Mouse (Mus musculus) natural killer cell, adult 2 months (primary cell): Measurements from ENCODE around the gene Sugp2.

Experiments
- DNase-seq, 2 experiments: peaks; one replicate each; pipeline ENCODE4 v3.0.0; 2022; ENCODE audit warnings: low spot score in 2 of 2

Sugp2 gene

GRCm38 (mm10) chr8:70282603-70283135 is 48.6 kb downstream of the Sugp2 start, which contains the start of gene Homer3:
Gene Homer3, plus strand, starts transcription at chr8:70282827.
- peak; percentile 71 to 87 for DNase-seq

GRCm38 (mm10) chr8:70283136-70284077 is 49.4 kb downstream of the Sugp2 start:
- no peak for DNase-seq

GRCm38 (mm10) chr8:70284421-70284820 is 50.4 kb downstream of the Sugp2 start:
- DNase-seq: no peak

GRCm38 (mm10) chr8:70285304-70285703 is 51.3 kb downstream of the Sugp2 start:
- no peak for DNase-seq

- peak in 1 of 2 experiments; percentile 35 for DNase-seq
Observed at GRCm38 (mm10) chr8:70286737-70287136, 52.7 kb downstream of the Sugp2 start.

- DNase-seq: no peak
Observed at GRCm38 (mm10) chr8:70293988-70294405, 60.0 kb downstream of the Sugp2 start.

- DNase-seq: no peak
Observed at GRCm38 (mm10) chr8:70300881-70301280, 66.9 kb downstream of the Sugp2 start.

GRCm38 (mm10) chr8:70302358-70302890 is 68.4 kb downstream of the Sugp2 start, which contains the start of the genes Ddx49 and Cope:
Gene Ddx49, minus strand, starts transcription at chr8:70302489.
Gene Cope, plus strand, starts transcription at chr8:70302518.
- DNase-seq: peak; percentile 89 to 91

- DNase-seq: no peak
Observed at GRCm38 (mm10) chr8:70302901-70303300, 68.9 kb downstream of the Sugp2 start.

- peak; percentile 43 to 48 for DNase-seq
Observed at GRCm38 (mm10) chr8:70309311-70309710, 75.3 kb downstream of the Sugp2 start.

GRCm38 (mm10) chr8:70313399-70313798 is 79.4 kb downstream of the Sugp2 start:
- DNase-seq: no peak

GRCm38 (mm10) chr8:70315624-70316510 is 81.8 kb downstream of the Sugp2 start, which contains the start of gene Cers1:
Gene Cers1, plus strand, starts transcription at chr8:70315775.
- DNase-seq: no peak

GRCm38 (mm10) chr8:70316511-70317504 is 82.8 kb downstream of the Sugp2 start:
- no peak for DNase-seq

- no peak for DNase-seq
Observed at GRCm38 (mm10) chr8:70317872-70318271, 83.8 kb downstream of the Sugp2 start.

GRCm38 (mm10) chr8:70323716-70324115 is 89.7 kb downstream of the Sugp2 start:
- DNase-seq: no peak

GRCm38 (mm10) chr8:70327512-70327911 is 93.5 kb downstream of the Sugp2 start:
- DNase-seq: no peak

- DNase-seq: no peak
Observed at GRCm38 (mm10) chr8:70329124-70329834, 95.3 kb downstream of the Sugp2 start, which contains the start of gene Gdf1. Gene Gdf1, plus strand, starts transcription at chr8:70329817.
